Mouse (Mus musculus): ENCODE measurements at regions not wholly inside any gene's neighbourhood (a gene's known extent, or its start where the extent isn't known, plus 50 kb on each side); places are given as distances from the start of the nearest gene placed in this dataset.

- Histone ChIP-seq H3K27ac (ENCODE audit: low read depth, low read length) (no peak overlapping the region), H3K4me3 (ENCODE audit: low read depth, low read length) (no peak overlapping the region), H3K36me3 (ENCODE audit: control insufficient read depth, insufficient read depth, low read length) (no peaks in the 10 kb centered on the region), H3K27me3 (ENCODE audit: control insufficient read depth, insufficient read depth, low read length) (no peaks in the 10 kb centered on the region), H3K9me3 (ENCODE audit: control insufficient read depth, low read length) (no peaks in the 10 kb centered on the region), H3K4me1 (replicated peaks; ENCODE audit: control insufficient read depth, insufficient read depth, low read length) (no peaks in the 10 kb centered on the region), H3K9ac (ENCODE audit: low read depth, low read length) (no peak overlapping the region), H3K4me2 (replicated peaks; ENCODE audit: low read depth, low read length) (no peak overlapping the region)
- DNase-seq (ENCODE audit: low spot score) = no peak
- ATAC-seq (ENCODE audit: low FRiP score) = no peak
These were observed 158.2 kb downstream of the Naf1 start for GRCm38 (mm10) chr8:67018242-67018641.

DNA sequence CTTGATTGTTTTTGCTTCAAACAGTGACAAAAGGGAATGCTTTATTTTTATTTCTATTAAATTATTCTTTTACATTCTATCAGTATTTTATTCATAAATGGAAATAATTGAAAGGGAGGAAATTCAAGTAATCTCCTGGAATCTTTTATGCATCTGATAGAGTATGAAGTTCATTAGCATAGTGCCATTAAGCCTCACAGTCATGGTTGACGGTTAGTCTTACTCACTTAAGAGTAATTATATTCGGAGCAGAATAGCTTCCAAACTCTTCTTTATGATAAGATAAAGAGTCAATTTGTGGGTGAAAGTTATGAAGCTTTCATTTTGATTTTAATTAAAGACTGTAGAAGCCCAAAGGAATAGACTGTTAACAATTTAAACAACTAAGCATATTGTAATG, 172.8 kb downstream of the Naf1 start:
- H3K9ac ChIP-seq (ENCODE audit: low read depth, low read length) = no peak overlapping the region
- H3K36me3 ChIP-seq (ENCODE audit: control insufficient read depth, insufficient read depth, low read length) = no peaks in the 10 kb centered on the region
- no peak overlapping the region for H3K27ac ChIP-seq (ENCODE audit: low read depth, low read length)
- no peak overlapping the region for H3K4me2 ChIP-seq (replicated peaks; ENCODE audit: low read depth, low read length)
- no peak for DNase-seq (ENCODE audit: low spot score)
- no peaks in the 10 kb centered on the region for H3K9me3 ChIP-seq (ENCODE audit: control insufficient read depth, low read length)
- ATAC-seq (ENCODE audit: low FRiP score) = no peak
- no peak overlapping the region for H3K4me3 ChIP-seq (ENCODE audit: low read depth, low read length)
- no peaks in the 10 kb centered on the region for H3K4me1 ChIP-seq (replicated peaks; ENCODE audit: control insufficient read depth, insufficient read depth, low read length)
- 84% methylated on average over 2 of the region's 2 CpGs for WGBS
- no peaks in the 10 kb centered on the region for H3K27me3 ChIP-seq (ENCODE audit: control insufficient read depth, insufficient read depth, low read length)

DNA sequence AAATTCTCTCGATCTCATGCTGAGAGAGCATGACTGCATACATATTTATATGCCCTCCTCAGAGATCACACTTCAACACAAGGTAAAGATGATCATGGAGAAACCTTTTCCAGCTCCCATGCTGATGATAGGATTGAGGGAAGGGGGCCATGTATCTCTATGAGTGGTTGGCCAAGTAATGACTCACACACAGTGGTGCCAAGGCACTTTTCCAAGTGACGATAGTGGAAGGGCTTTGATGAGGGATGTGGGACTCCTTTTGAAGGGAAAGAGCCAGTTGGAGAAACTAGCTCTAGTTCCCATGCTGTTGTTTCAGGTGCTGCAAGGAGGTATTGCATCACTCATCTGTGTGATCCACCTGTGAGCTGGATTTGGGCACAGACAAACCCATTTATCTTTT, 201.5 kb downstream of the Naf1 start:
- DNase-seq (ENCODE audit: low spot score) (no peak), ATAC-seq (ENCODE audit: low FRiP score) (no peak)
- no peaks in the 10 kb centered on the region for H3K36me3 ChIP-seq (ENCODE audit: control insufficient read depth, insufficient read depth, low read length)
- no peak overlapping the region for H3K4me2 ChIP-seq (replicated peaks; ENCODE audit: low read depth, low read length)
- H3K9ac ChIP-seq (ENCODE audit: low read depth, low read length) = no peak overlapping the region
- H3K27ac ChIP-seq (ENCODE audit: low read depth, low read length) = no peak overlapping the region
- WGBS = 83% methylated on average over 2 of the region's 2 CpGs
- no peak overlapping the region for H3K4me3 ChIP-seq (ENCODE audit: low read depth, low read length)
- no peaks in the 10 kb centered on the region for H3K4me1 ChIP-seq (replicated peaks; ENCODE audit: control insufficient read depth, insufficient read depth, low read length)
- no peaks in the 10 kb centered on the region for H3K27me3 ChIP-seq (ENCODE audit: control insufficient read depth, insufficient read depth, low read length)
- no peaks in the 10 kb centered on the region for H3K9me3 ChIP-seq (ENCODE audit: control insufficient read depth, low read length)

DNA sequence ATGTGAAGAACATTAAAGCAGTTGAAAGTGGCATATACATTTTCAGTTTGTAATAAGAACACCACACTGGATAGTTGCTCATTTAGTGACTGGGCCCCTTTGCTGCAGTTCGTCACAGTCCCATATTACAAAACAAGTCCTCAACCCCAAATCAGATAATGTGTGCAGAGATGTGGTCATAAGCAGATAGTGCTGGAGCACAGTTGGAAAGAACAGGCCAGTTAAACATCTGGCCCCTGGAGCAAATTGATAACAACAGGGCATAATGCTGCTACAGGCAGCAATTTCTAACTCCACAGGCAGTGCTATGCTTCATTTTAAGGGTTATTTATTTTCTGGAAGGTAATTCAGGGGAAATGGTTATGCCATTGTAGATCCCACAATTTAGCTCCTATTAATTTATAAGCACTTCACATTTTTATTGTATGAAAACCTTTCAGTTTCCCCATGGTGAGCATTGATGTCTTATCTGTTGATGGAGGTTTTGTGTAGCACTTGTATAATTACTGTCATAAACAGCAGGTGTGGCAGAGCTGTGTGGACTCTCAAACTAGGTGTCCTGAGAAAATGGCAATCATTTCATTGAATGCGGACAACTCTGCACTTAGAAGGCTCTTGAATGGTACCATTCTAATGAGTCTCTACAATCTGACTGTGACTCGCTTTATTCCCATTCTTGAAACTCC, 208.2 kb downstream of the Naf1 start:
- 94% methylated on average over 3 of the region's 3 CpGs for WGBS

DNA sequence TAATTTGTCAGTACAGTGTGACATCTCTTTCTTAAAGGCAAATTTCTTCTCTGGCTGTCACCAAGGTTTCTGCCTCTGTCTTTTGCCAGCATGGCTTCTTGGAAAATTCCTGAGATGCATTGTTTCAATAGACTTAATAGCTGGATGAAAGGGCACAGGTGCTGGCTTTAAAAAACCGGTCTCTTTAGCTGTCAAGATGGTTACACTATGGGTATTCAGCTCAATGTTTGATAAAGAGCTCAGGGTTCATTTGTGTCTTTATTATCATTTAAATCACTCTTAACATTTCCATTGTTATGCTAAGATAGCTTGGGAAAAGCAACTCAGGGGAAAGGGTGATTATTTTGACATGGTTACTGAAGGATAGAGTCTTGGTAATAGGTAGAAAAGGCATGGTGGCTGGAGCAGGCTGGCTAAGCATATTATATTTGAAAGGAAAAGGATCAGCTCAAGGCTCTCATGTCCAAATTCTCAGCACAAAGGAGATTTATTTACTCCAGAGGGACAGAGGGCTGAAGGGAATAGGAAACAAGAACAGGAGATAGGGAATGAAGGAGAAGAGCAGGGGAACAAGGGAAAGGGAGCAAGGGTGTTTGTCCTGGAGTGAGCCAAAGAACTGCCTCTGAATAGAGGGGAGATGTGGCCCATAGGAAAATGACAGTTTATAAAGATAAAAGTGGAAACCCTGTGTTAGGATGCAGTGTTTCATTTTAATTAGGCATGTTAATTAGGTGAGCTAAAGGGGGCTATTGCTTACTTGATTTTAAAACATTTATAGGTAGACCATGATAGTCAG, 226.4 kb downstream of the Naf1 start:
- H3K9me3 ChIP-seq (ENCODE audit: control insufficient read depth, low read length) = no peaks in the 10 kb centered on the region
- no peak overlapping the region for H3K4me2 ChIP-seq (replicated peaks; ENCODE audit: low read depth, low read length)
- no peak overlapping the region for H3K4me3 ChIP-seq (ENCODE audit: low read depth, low read length)
- peak; percentile 67 for ATAC-seq (ENCODE audit: low FRiP score)
- no peak overlapping the region for H3K27ac ChIP-seq (ENCODE audit: low read depth, low read length)
- no peaks in the 10 kb centered on the region for H3K27me3 ChIP-seq (ENCODE audit: control insufficient read depth, insufficient read depth, low read length)
- no peaks in the 10 kb centered on the region for H3K4me1 ChIP-seq (replicated peaks; ENCODE audit: control insufficient read depth, insufficient read depth, low read length)
- DNase-seq (ENCODE audit: low spot score) = no peak
- H3K9ac ChIP-seq (ENCODE audit: low read depth, low read length) = no peak overlapping the region
- WGBS = 6% methylated on average over 1 of the region's 1 CpGs
- H3K36me3 ChIP-seq (ENCODE audit: control insufficient read depth, insufficient read depth, low read length) = no peaks in the 10 kb centered on the region

More for the DNA sequence above, 208.2 kb downstream of the Naf1 start:
- H3K9me3 ChIP-seq (ENCODE audit: control insufficient read depth, low read length) = no peaks in the 10 kb centered on the region
- no peak overlapping the region for H3K4me2 ChIP-seq (replicated peaks; ENCODE audit: low read depth, low read length)
- H3K27me3 ChIP-seq (ENCODE audit: control insufficient read depth, insufficient read depth, low read length) = no peaks in the 10 kb centered on the region
- no peaks in the 10 kb centered on the region for H3K4me1 ChIP-seq (replicated peaks; ENCODE audit: control insufficient read depth, insufficient read depth, low read length)
- no peaks in the 10 kb centered on the region for H3K36me3 ChIP-seq (ENCODE audit: control insufficient read depth, insufficient read depth, low read length)
- no peak overlapping the region for H3K27ac ChIP-seq (ENCODE audit: low read depth, low read length)
- H3K4me3 ChIP-seq (ENCODE audit: low read depth, low read length) = no peak overlapping the region
- H3K9ac ChIP-seq (ENCODE audit: low read depth, low read length) = no peak overlapping the region
- DNase-seq (ENCODE audit: low spot score) (no peak), ATAC-seq (ENCODE audit: low FRiP score) (no peak)

Measured in hindbrain, embryonic 11.5 days (tissue).